Mouse (Mus musculus): ENCODE results near the gene Zfp523.
"Not testable (repeated sequence)": the region's sequence is repeated elsewhere in the genome, so short reads cannot be mapped to it uniquely, and the experiment has no call there.

Zfp523 gene

DNA sequence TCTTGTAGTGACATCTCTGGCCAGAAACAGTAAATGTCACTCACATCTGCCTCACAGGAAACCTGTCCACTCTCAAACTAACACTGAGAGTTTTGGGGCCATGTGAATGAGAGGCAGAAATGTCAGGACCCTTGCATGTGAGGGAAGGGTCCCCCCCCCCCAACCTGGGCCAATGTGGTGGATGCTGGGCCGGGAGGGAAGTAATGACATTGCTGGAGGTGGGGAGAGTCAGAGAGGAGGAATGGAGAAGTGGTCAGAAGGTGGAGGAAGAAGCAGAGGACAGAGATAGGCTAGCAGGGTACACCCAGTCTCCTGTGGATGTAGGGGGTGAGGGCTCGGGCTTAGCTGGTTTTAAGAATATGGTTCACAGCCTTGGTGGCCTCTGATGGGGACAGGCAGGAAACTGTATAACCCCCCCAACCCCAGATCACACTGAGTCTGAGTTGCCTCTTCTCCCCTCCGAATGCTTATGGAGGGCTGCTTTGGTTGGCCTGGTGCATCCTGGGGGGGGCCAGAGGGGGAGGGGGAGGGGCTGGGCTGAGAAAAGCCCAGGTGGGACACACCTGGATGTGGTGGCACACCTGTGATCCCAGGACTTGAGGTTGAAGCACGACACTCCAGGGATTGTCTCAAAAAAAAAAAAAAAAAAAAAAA is 32.7 kb downstream of the Zfp523 start:
- DNase-seq (ENCODE audit: low read depth) = peak; percentile 50

- peak; percentile 94 for DNase-seq (ENCODE audit: low read depth)
Observed at GRCm38 (mm10) chr17:28211921-28212341, 35.0 kb downstream of the Zfp523 start.

DNA sequence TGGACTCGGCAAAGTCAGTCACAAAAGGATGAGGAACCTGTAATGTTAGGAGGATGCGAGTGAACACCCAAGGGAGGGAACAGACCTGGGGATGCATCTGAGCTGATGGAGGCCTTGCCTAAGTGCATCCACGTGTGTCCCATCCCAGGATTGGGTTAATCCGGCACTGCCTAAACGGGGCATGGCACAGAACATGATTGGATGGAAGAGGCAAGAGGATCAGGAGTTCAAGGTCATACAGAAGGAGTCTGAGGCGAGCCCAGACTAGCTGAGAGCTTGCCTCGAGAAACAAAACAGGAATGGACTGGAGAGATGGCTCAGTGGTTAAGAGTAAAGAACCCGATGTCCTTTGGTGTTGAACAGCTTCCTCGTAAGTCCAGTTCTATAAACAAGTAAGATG is 35.5 kb downstream of the Zfp523 start:
- DNase-seq (ENCODE audit: low read depth) = no peak

DNA sequence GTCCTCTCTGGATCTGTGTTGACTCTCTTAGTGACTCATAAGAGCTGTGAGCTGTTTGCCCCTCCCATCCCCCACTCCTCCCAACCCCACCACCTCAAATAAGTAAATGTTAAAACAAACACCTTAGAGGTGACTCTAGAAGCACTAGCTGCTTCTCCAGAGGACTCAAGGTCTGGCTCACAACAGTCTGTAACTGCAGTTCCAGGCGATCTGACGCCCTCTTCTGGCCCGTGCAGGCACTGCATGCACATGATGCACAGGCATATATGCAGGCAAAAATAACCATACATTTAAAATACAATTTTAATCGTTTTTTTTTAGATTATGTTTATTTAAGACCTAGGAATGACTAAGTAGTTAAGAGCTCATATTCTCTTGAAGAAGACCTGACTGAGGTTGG is 36.3 kb downstream of the Zfp523 start:
- DNase-seq (ENCODE audit: low read depth) = peak; percentile 74

DNA sequence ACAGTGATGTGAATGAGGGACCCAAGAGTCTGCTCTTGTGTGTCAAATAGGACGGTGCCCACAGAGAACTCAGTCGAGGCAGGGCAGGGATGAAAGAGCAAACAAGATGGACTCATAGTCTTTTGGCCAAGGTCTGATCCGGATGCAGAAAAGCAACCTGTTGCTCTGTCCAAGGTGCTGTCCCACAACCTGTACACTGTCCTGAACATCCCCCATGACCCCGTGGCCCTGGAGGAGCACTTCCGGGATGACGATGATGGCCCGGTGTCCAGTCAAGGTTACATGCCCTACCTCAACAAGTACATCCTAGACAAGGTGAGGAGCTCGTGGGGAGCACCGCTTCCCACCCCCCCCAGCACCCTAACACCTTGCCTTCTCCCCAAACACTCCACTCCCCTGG is 39.9 kb downstream of the Zfp523 start:
- DNase-seq (ENCODE audit: low read depth) = peak; percentile 43

DNA sequence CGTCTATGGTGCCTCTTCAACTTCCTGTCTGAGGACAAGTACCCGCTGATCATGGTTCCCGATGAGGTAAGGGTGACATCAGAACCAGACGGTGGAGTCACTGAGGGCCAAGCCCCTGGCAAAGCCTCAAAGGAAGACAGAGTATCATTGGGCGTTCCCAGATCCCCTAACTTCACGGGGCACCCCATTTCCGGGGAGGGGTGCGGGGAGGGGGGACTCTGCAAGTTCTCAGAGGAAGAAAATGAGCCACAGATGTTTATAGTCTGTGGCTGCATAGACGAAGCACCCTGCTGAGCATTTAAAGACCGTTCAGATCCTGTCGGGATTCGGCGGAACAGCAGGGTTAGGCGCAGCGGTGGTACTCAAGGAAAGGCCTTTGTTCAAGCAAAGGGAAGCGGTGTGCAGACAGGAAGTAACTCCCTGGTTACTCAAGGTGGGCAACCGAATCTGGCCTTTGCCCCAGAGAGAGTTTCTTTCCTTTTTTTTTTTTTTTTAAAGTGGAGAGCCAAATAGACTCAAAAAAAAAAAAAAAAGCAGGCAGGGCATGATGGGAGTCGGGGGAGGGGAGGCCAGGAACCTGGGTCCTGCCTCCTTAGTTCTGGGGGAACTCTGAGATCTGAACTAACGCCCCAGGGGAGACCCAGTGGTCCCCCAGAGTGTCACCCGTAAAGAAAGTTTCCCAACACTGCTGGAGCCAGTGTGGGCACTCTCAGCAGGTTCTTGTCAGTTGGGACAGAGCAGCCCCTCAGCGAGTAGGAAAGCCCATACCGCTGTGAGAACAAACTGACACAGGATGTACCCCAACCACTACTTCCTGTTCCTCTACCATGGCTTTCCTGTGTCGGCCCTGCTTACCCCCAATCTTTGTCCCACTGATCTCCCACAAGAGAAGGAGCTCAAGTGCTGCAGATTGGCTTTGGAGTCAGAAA is 41.1 kb downstream of the Zfp523 start:
- DNase-seq (ENCODE audit: low read depth) = peak; percentile 94

DNA sequence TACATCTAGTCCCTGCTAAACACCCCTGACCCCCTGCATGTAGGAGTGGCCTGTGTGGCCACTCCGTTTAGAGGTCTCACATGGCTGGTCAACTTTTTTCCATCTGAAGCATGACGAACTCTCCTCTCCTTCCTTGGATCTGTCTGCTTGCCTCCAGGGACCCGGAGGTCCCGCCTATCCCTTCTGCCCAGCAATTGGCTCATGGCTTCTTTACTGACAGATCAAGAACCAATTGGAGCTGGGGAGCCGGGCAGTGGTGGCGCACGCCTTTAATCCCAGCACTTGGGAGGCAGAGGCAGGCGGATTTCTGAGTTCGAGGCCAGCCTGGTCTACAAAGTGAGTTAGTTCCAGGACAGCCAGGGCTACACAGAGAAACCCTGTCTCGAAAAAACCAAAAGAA is 45.5 kb downstream of the Zfp523 start:
- not testable (repeated sequence) for DNase-seq (ENCODE audit: low read depth)

DNA sequence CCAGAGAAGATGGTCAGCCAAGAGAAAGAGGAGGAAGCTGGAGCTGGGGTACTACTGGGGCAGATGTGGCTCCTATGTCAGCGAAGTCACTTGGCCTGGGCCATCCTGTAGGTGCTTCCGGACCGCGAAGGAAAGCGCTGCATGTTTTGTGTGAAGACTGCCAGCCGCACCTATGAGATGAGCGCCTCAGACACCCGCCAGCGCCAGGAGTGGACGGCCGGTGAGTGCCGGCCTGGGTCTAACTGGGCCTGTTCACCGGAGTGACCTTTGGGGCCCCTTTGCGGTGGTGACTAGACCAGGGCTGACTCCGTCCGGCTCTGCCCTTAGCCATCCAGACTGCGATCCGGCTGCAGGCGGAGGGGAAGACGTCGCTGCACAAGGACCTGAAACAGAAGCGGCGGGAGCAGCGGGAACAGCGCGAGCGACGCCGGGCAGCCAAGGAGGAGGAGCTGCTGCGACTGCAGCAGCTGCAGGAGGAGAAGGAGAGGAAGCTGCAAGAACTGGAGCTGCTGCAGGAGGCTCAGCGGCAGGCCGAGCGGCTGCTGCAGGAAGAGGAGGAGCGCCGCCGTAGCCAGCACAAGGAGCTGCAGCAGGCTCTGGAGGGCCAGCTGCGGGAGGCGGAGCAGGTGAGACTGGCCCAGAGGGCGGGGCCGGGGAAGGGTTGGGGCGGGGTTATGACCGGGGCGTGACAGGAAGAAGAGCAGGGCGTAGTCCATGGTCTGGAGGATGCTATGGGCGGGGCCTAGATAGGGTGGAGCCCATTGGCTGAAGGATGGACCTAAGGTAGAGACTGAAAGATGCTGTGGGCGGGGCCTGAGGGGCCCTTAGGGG is 46.8 kb downstream of the Zfp523 start:
- DNase-seq (ENCODE audit: low read depth) = peak; percentile 93

GRCm38 (mm10) chr17:28224615-28225014 is 47.7 kb downstream of the Zfp523 start:
- no peak for DNase-seq (ENCODE audit: low read depth)

DNA sequence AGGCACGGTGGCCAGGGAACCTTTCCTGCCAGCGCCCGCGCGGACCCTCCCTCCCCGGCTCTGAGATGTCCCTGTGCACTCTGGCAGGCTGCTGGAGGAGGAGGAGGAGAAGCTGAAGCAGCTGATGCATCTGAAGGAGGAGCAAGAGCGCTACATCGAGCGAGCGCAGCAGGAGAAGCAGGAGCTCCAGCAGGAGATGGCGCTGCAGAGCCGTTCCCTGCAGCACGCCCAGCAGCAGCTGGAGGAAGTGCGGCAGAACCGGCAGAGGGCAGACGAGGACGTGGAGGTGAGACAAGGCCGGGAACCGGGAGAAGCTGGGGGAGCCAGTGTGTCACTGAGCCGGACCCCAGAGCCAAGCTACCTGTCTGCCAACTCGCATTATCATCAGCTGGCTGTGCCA is 49.1 kb downstream of the Zfp523 start:
- peak; percentile 92 for DNase-seq (ENCODE audit: low read depth)

GRCm38 (mm10) chr17:28230486-28230885 is 53.6 kb downstream of the Zfp523 start:
- no peak for DNase-seq (ENCODE audit: low read depth)

DNA sequence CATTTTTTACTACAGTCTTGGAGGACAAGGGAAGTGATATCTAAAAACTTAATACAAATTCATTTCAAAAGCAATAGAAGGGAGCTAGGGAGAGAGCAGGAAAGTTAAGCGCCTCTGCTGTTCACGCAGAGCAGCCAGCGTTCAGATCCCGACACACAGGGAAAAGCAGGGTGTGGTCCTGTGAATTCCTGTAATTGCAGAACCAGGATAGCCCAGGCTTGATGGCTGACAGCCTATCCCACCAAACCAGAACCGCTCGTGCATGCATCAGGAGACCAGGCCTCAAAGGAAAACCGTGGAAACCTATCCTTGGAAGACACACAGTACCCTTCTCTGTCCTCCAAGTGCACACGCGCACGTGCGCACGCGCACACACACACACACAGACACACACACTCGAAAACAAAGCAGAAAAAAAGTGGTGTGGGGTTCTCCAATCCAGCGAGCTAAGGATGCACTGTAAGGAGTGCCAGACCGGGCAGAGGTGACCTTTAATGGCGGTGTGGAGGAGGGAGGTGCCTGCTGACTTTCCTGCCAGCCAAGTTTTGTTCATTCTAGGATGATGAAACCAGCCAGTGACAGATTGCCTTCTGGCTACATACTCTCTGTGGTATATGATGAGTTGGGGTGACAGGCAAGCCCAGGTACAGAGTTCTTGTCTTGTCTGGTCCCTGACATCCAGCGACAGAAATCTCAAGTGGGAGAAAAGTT is 54.3 kb downstream of the Zfp523 start:
- DNase-seq (ENCODE audit: low read depth) = no peak

DNA sequence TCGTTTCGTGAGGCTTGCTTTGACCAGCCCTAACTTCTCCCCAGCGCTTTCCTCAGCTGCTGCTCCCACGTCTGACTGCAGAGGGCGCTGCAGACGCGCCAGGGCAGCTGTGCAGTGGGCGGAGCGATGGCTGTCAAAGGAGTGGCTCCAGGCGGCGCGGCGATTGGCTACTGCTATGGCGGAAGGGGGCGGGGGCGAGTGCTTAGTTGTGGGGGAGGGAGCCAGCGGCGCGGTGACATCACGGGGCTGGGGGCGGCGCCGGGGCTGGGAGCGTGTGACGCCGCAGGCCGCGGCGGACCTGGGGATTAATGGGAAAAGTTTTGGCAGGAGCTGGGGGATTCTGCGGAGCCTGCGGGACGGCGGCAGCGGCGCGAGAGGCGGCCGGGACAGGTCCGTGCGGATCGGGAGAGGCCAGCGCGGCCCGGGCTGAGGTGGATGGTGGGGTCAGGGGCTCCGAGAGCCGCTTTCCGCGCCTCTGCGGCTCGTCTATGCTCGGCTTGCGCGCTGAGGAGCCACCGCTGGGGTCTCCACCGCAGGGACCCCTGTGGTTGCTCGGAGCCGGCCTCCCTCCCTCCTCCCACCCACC is 55.6 kb downstream of the Zfp523 start, which contains the start of gene Ppard:
TSS of gene Ppard (plus strand) at position 226 of the 586 bp plus-strand sequence.
- DNase-seq (ENCODE audit: low read depth) = peak; percentile 98

DNA sequence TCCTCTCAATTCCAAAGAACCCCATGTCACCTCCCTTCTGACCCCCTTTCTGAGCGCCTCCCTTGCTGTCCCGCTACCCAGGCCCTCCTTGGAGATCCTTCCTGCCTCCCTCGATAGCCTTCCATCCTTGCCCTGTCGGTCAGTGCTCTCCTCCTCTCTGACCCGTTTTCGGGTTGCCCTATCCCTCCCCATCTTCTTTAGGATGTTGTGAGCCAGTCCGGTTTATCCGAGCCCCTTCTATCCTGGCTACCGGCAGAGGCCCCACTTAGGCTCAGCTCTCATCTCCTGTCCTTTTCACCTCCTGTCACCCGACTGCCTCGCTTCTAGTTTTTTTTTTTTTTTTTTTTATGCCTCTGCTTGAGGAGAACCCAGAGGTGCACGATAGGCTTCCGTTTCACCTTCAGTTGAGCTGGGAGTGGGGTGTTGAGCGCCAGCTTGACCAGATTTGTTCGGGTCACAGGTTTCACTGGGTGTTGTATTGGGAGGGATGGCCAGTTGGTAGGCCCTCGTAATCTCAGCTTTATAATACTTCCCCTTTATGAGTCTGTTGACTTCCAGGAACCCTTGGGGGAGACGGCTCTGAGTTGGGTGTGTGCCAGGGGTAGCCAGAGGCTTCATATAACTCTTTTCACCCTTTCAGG is 56.3 kb downstream of the Zfp523 start:
- DNase-seq (ENCODE audit: low read depth) = peak; percentile 67

GRCm38 (mm10) chr17:28234641-28235040 is 57.7 kb downstream of the Zfp523 start:
- no peak for DNase-seq (ENCODE audit: low read depth)

DNA sequence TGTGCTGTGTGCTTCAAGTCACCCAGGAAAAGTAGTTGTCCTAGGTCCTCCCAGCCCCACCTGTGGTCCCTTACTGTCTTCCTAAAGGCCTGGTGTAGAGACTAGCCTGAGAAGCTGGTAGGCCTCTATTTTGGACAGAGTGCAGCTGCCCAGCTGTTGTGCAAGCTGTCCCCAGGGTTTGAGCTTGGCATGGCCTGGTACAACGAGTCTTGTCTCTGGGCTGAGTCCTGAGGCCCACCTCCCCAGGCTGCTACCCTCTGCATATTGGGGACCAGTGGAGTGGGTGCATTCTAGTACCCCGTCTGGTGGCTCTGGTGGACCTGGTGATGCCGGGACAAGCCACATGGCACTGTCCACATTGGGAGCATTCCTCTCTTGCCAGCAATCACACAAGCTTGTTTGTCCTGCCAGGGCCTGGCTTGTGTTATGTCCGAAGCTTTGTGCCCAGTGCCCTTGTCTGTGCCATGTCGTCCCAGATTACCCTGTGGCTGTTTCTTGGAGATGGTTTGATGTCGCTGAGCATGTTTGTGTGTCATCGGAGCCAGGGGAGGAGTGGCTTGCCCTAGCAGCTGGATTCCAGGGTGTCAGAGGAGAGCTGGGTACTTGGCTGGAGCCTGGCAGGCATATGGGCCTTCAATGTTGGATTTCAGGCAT is 59.2 kb downstream of the Zfp523 start:
- DNase-seq (ENCODE audit: low read depth) = no peak

GRCm38 (mm10) chr17:28236636-28237015 is 59.7 kb downstream of the Zfp523 start:
- DNase-seq (ENCODE audit: low read depth) = no peak

GRCm38 (mm10) chr17:28237362-28237761 is 60.4 kb downstream of the Zfp523 start:
- no peak for DNase-seq (ENCODE audit: low read depth)

DNA sequence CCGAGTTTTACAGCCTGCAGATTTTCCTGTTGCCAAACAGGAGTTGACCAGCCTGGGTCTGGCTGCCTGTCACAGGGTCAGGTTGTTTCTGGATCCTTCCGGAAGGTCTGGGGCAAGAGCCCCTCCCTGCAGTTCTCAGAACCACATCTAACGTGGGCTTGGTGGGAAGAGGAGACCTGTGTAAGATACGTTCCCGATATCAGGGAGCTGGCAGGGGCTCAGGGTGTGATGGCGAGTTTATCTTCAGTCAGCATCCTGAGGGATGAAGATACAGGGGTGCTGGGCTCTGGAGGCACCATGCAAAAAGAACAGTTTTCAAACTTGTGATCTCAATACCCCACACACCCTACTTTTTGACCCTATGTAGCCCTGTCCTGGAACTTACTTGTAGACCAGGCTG is 60.9 kb downstream of the Zfp523 start:
- no peak for DNase-seq (ENCODE audit: low read depth)

GRCm38 (mm10) chr17:28240846-28241245 is 63.9 kb downstream of the Zfp523 start:
- no peak for DNase-seq (ENCODE audit: low read depth)

Data from naive thymus-derived CD4-positive, alpha-beta T cell, adult 2 months (primary cell).